Mouse (Mus musculus) hindbrain, embryonic 10.5 days (tissue): Measurements from ENCODE around the gene Hcls1. TPM values are rescaled to one million over a fixed set of nuclear protein-coding genes. Genes with fewer than 3 reads are reported as not detected.

Source experiments
- DNase-seq: peaks from one replicate; pipeline ENCODE4 v3.0.0-alpha.2; 2017; ENCODE audit warnings: low spot score
- H3K27ac ChIP-seq: fragments of 300-500 bp; sonication (generic); 2 replicates; pipeline ENCODE4 v1.5.1; 2016; ENCODE audit warnings: mild to moderate bottlenecking, moderate library complexity
- H3K27me3 ChIP-seq: fragments of 300-500 bp; sonication (generic); 2 replicates; pipeline ENCODE4 v1.6.1; 2016; ENCODE audit warnings: mild to moderate bottlenecking; ENCODE audit not compliant: poor library complexity, insufficient read depth, severe bottlenecking
- H3K36me3 ChIP-seq: fragments of 300-500 bp; sonication (generic); 2 replicates; pipeline ENCODE4 v1.6.1; 2016; ENCODE audit warnings: mild to moderate bottlenecking, moderate library complexity
- H3K4me1 ChIP-seq: fragments of 300-500 bp; sonication (generic); replicated peaks from 2 replicates; pipeline ENCODE4 v1.6.1; 2016; ENCODE audit warnings: mild to moderate bottlenecking
- H3K4me3 ChIP-seq: fragments of 300-500 bp; sonication (generic); 2 replicates; pipeline ENCODE4 v1.5.1; 2016; ENCODE audit warnings: mild to moderate bottlenecking, moderate library complexity
- H3K9me3 ChIP-seq: fragments of 300-500 bp; sonication (generic); 2 replicates; pipeline ENCODE4 v1.6.1; 2016; ENCODE audit warnings: mild to moderate bottlenecking, moderate library complexity
- WGBS: fragments of 180-500 bp; shearing (Covaris S2); methylation state at CpG from one replicate; pipeline ENCODE4 v1.1.7; 2016; 5-methylcytosine and 5-hydroxymethylcytosine counted together
- polyA plus RNA-seq: library from polyadenylated mRNA; unstranded; fragments of >200 nt; fragmentation: Nextera tagmentation; extraction: Ambion mirVana; gene quantifications from 2 replicates; pipeline ENCODE4 v1.2.1, GENCODE M21; 2016

Gene Hcls1
- polyA plus RNA-seq, 1 experiment from 2014 or later, result 2.8 TPM

GRCm38 (mm10) chr16:37011922-37012289 is 77.1 kb downstream of the Hcls1 start:
- Histone ChIP-seq H3K36me3 (peaks cover 16% of the 10 kb centered on the region), H3K27me3 (no peaks in the 10 kb centered on the region), H3K27ac (peak overlapping the region; percentile 86), H3K9me3 (no peaks in the 10 kb centered on the region), H3K4me1 (peaks cover 16% of the 10 kb centered on the region), H3K4me3 (peak overlapping the region; percentile 96)
- no peak for DNase-seq
- WGBS, result under 1% methylated on average over 26 of the region's 26 CpGs

GRCm38 (mm10) chr16:37012336-37012735 is 77.6 kb downstream of the Hcls1 start:
- peak overlapping the region; percentile 86 for H3K27ac ChIP-seq
- H3K4me3 ChIP-seq, result peak overlapping the region; percentile 96
- peaks cover 16% of the 10 kb centered on the region for H3K4me1 ChIP-seq
- peaks cover 19% of the 10 kb centered on the region for H3K36me3 ChIP-seq
- H3K27me3 ChIP-seq, result no peaks in the 10 kb centered on the region
- WGBS, result 69% methylated on average over 5 of the region's 5 CpGs
- no peak for DNase-seq
- H3K9me3 ChIP-seq, result no peaks in the 10 kb centered on the region

Other genes starting within 250 kb of the Hcls1 start
- gene Ildr1, start 241.0 kb upstream of the Hcls1 start, polyA plus RNA-seq, result 0.41 and 0.85 TPM in 2 replicates
- 1.7 and 1.8 TPM in 2 replicates for gene Slc15a2, start 150.0 kb upstream of the Hcls1 start, polyA plus RNA-seq
- 52.4 and 66.8 TPM in 2 replicates for gene Iqcb1, start 106.6 kb upstream of the Hcls1 start, polyA plus RNA-seq
- gene Eaf2, start 60.0 kb upstream of the Hcls1 start, polyA plus RNA-seq, result 1.2 and 1.3 TPM in 2 replicates
- 64.0 and 81.2 TPM in 2 replicates for gene Golgb1, start 59.8 kb upstream of the Hcls1 start, polyA plus RNA-seq
- gene Fbxo40, start 55.5 kb downstream of the Hcls1 start, polyA plus RNA-seq, result 0.15 TPM in 1 of 2 replicates, not detected in the other
- gene Polq, start 76.8 kb downstream of the Hcls1 start, polyA plus RNA-seq, result 9.6 and 12.6 TPM in 2 replicates